Mouse (Mus musculus): ENCODE measurements around the gene Taf8. TPM values are rescaled to one million over a fixed set of nuclear protein-coding genes. Genes with fewer than 3 reads are reported as not detected.
A peak's percentile ranks its signal among the peaks of the same experiment; 100 is the strongest.

Taf8 gene
- total and polyA plus RNA-seq, 2 experiments from 2014 or later: 11.5 to 15.1 TPM

GRCm38 (mm10) chr17:47484993-47485392 lies 17.1 kb downstream of the Taf8 start:
- Histone ChIP-seq H3K27ac (ENCODE audit: low read depth, low read length) (no peak overlapping the region), H3K9me3 (ENCODE audit: low read length) (no peaks in the 10 kb centered on the region), H3K9ac (replicated peaks; ENCODE audit: low read length, poor library complexity, severe bottlenecking) (no peak overlapping the region), H3K27me3 (ENCODE audit: insufficient read depth, low read length) (no peaks in the 10 kb centered on the region), H3K36me3 (ENCODE audit: insufficient read depth, low read length) (peaks cover 16% of the 10 kb centered on the region), H3K4me1 (ENCODE audit: insufficient read depth, low read length) (no peaks in the 10 kb centered on the region), H3K4me2 (ENCODE audit: low read depth, low read length, poor library complexity, severe bottlenecking) (no peak overlapping the region), H3K4me3 (ENCODE audit: low read depth, low read length) (no peak overlapping the region)
- TF ChIP-seq CTCF (IDR thresholded peaks at IDR 0.05): no peak
- DNase-seq (ENCODE audit: low spot score): no peak
- ATAC-seq (ENCODE audit: low FRiP score): no peak
- WGBS: 8% methylated on average over 3 of the region's 3 CpGs

- Histone ChIP-seq H3K9me3 (ENCODE audit: low read length) (no peaks in the 10 kb centered on the region), H3K36me3 (ENCODE audit: insufficient read depth, low read length) (peaks cover 10% of the 10 kb centered on the region), H3K4me2 (ENCODE audit: low read depth, low read length, poor library complexity, severe bottlenecking) (no peak overlapping the region), H3K4me1 (ENCODE audit: insufficient read depth, low read length) (no peaks in the 10 kb centered on the region), H3K4me3 (ENCODE audit: low read depth, low read length) (no peak overlapping the region), H3K27me3 (ENCODE audit: insufficient read depth, low read length) (no peaks in the 10 kb centered on the region), H3K9ac (replicated peaks; ENCODE audit: low read length, poor library complexity, severe bottlenecking) (no peak overlapping the region), H3K27ac (ENCODE audit: low read depth, low read length) (no peak overlapping the region)
- 25% methylated on average over 1 of the region's 1 CpGs for WGBS
- TF ChIP-seq CTCF (IDR thresholded peaks at IDR 0.05): no peak
- ATAC-seq (ENCODE audit: low FRiP score): no peak
- no peak for DNase-seq (ENCODE audit: low spot score)
These were observed 17.7 kb downstream of the Taf8 start for GRCm38 (mm10) chr17:47484241-47484921.

- no peak overlapping the region for H3K27ac ChIP-seq (ENCODE audit: low read depth, low read length)
- H3K9ac ChIP-seq (replicated peaks; ENCODE audit: low read length, poor library complexity, severe bottlenecking): no peak overlapping the region
- H3K9me3 ChIP-seq (ENCODE audit: low read length): no peaks in the 10 kb centered on the region
- TF ChIP-seq CTCF (IDR thresholded peaks at IDR 0.05): peak; percentile 75
- H3K4me2 ChIP-seq (ENCODE audit: low read depth, low read length, poor library complexity, severe bottlenecking): no peak overlapping the region
- H3K4me1 ChIP-seq (ENCODE audit: insufficient read depth, low read length): no peaks in the 10 kb centered on the region
- no peak overlapping the region for H3K4me3 ChIP-seq (ENCODE audit: low read depth, low read length)
- WGBS: 31% methylated on average over 2 of the region's 2 CpGs
- H3K27me3 ChIP-seq (ENCODE audit: insufficient read depth, low read length): no peaks in the 10 kb centered on the region
- no peaks in the 10 kb centered on the region for H3K36me3 ChIP-seq (ENCODE audit: insufficient read depth, low read length)
- ATAC-seq (ENCODE audit: low FRiP score): no peak
- DNase-seq (ENCODE audit: low spot score): peak; percentile 33
These were observed 19.7 kb downstream of the Taf8 start for GRCm38 (mm10) chr17:47482401-47482800.

GRCm38 (mm10) chr17:47479887-47480286 lies 22.2 kb downstream of the Taf8 start:
- H3K4me2 ChIP-seq (ENCODE audit: low read depth, low read length, poor library complexity, severe bottlenecking): no peak overlapping the region
- no peaks in the 10 kb centered on the region for H3K4me1 ChIP-seq (ENCODE audit: insufficient read depth, low read length)
- 72% methylated on average over 3 of the region's 3 CpGs for WGBS
- ATAC-seq (ENCODE audit: low FRiP score) (no peak), DNase-seq (ENCODE audit: low spot score) (no peak)
- no peak for TF ChIP-seq CTCF (IDR thresholded peaks at IDR 0.05)
- no peak overlapping the region for H3K27ac ChIP-seq (ENCODE audit: low read depth, low read length)
- H3K27me3 ChIP-seq (ENCODE audit: insufficient read depth, low read length): no peaks in the 10 kb centered on the region
- H3K9ac ChIP-seq (replicated peaks; ENCODE audit: low read length, poor library complexity, severe bottlenecking): no peak overlapping the region
- H3K4me3 ChIP-seq (ENCODE audit: low read depth, low read length): no peak overlapping the region
- H3K9me3 ChIP-seq (ENCODE audit: low read length): no peaks in the 10 kb centered on the region
- H3K36me3 ChIP-seq (ENCODE audit: insufficient read depth, low read length): no peaks in the 10 kb centered on the region

GRCm38 (mm10) chr17:47475714-47476113 lies 26.4 kb downstream of the Taf8 start:
- ATAC-seq (ENCODE audit: low FRiP score): no peak
- Histone ChIP-seq H3K27ac (ENCODE audit: low read depth, low read length) (no peak overlapping the region), H3K4me3 (ENCODE audit: low read depth, low read length) (no peak overlapping the region), H3K9ac (replicated peaks; ENCODE audit: low read length, poor library complexity, severe bottlenecking) (no peak overlapping the region), H3K27me3 (ENCODE audit: insufficient read depth, low read length) (no peaks in the 10 kb centered on the region), H3K9me3 (ENCODE audit: low read length) (no peaks in the 10 kb centered on the region), H3K4me2 (ENCODE audit: low read depth, low read length, poor library complexity, severe bottlenecking) (no peak overlapping the region), H3K36me3 (ENCODE audit: insufficient read depth, low read length) (no peaks in the 10 kb centered on the region), H3K4me1 (ENCODE audit: insufficient read depth, low read length) (no peaks in the 10 kb centered on the region)
- 64% methylated on average over 3 of the region's 3 CpGs for WGBS
- TF ChIP-seq CTCF (IDR thresholded peaks at IDR 0.05): peak; percentile 41
- no peak for DNase-seq (ENCODE audit: low spot score)

- Histone ChIP-seq H3K36me3 (ENCODE audit: insufficient read depth, low read length) (no peaks in the 10 kb centered on the region), H3K27ac (ENCODE audit: low read depth, low read length) (no peak overlapping the region), H3K4me1 (ENCODE audit: insufficient read depth, low read length) (no peaks in the 10 kb centered on the region), H3K9ac (replicated peaks; ENCODE audit: low read length, poor library complexity, severe bottlenecking) (no peak overlapping the region), H3K4me3 (ENCODE audit: low read depth, low read length) (no peak overlapping the region), H3K4me2 (ENCODE audit: low read depth, low read length, poor library complexity, severe bottlenecking) (no peak overlapping the region), H3K9me3 (ENCODE audit: low read length) (no peaks in the 10 kb centered on the region), H3K27me3 (ENCODE audit: insufficient read depth, low read length) (no peaks in the 10 kb centered on the region)
- ATAC-seq (ENCODE audit: low FRiP score) (no peak), DNase-seq (ENCODE audit: low spot score) (no peak)
- WGBS: 90% methylated on average over 4 of the region's 4 CpGs
- TF ChIP-seq CTCF (IDR thresholded peaks at IDR 0.05): no peak
These were observed 26.9 kb downstream of the Taf8 start for GRCm38 (mm10) chr17:47475181-47475580.
